Mouse (Mus musculus) mouse trophoblast stem cell (cell line): ENCODE data around the gene Ypel4.
"Not testable (repeated sequence)": the region's sequence is repeated elsewhere in the genome, so short reads cannot be mapped to it uniquely, and the experiment has no call there.

Experiments used
- in situ Hi-C, 2 experiments: fragments of 300-500 bp; cut with MseI, MboI; formaldehyde crosslinking; loops; 2 replicates in 1 of 2; 3 replicates in 1 of 2; pipeline ENCODE4 v1.15.1; 2025

Gene Ypel4

DNA sequence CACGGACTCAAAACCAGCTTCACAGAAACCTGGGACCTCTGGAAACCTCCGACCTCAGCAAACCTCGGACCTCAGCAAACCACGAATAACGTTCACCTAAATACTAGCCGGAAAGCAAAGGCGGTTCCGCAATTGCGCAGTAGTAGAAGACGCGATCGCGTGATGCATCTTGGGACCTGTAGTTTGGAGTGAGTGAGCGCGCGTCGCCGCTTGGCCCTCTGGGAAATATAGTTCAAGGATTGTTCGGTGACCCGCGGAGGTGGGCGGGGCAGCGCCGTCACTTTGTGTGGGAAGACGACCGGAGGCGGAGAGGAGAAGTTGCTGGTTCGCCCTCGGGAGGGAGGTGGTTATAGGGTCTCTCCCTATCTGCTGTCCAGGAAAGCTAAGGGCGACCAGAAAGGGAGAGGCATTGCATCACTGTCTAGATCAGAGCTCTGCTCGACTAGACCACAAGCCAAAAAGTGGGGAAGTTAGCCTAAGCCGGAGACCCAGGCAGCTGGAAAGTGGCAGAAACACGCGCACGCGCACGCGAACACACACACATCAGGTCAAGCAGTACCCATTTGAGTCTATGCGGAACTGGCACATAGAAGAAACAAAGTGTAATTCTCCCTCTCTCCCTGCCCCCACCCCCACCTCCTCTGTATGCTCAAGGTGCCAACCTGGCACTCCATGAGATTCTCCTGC lies 6.5 kb upstream of the Ypel4 start, which contains the start of gene Clp1:
Gene Clp1 (minus strand): TSS at position 179 of the 687 bp plus-strand sequence.
- in situ Hi-C loops = no loop called here

DNA sequence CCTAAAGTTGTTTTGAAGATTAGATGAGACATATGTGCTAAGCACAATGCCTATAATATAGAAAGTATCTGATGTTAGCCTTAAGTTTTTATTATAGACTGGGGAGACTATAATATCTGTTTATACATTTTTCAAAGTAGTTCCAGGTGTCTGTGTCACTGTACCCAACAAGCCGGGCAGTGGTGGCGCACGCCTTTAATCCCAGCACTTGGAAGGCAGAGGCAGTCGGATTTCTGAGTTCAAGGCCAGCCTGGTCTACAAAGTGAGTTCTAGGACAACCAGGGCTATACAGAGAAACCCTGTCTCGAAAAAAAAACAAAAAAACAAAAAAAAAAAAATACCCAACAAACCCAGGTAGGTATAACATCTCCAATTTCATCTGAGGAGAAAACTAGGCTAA lies 5.7 kb upstream of the Ypel4 start:
- in situ Hi-C loops = not testable (repeated sequence)

DNA sequence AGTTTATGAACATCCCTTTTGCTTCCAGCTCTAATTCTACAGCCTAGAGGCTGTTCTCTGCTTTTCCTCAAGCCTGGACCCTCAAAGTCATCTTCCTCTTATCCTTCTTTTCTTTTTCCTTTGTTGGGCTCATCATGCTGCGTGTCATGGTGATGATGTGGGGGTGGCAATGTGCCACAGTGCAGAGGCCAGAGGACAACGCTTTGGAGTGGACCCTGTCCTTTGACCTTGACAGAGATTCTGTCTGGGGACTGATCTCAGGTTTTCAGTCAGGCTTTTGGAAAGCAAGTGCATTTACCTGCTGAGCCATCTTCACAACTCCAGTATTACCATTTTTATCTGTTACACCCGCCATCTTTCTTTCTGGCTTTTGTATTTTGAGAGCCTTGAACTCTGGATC lies 2.7 kb upstream of the Ypel4 start:
- in situ Hi-C loops = no loop called here

DNA sequence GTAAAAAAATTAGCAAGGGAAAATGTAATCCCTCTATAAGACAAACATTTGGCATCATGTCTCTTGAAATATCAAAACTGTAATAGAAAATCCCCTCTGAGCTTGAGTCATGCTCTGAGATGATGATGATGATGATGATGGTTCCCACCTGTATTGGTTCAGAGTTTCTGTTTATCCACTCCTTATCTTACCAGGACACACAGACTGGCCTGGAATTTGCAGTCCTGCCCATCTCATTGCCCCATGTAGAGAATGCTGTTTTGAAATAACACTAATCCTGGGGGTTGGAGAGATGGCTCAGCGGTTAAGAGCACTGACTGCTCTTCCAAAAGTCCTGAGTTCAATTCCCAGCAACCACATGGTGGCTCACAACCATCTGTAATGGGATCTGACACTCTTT lies 1.5 kb upstream of the Ypel4 start:
- in situ Hi-C loops = no loop called here

DNA sequence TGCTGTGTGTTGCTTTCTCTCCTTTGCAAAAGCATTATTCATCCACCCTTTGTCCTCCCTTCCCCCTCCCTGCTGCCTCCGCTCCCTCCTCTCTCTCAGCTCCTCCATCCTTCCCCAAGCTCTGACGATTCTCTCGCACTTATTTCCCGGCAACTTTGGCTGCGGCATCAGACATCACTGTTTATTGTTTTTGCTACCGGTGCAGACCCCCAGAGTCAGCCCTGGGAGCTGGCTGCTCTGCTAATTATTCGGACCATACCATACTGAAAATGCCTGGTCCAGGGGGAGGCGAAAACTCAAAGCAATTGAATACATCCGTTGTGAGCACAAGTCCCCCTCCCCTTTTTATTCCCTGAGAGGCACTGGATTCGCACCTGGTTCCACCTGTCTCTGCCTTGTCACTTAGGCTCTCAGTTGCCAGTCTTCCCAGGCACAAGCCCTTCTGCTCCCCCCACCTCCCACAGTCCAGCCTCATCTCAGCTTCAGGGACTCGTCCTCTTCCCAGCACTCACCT lies 550 bp downstream of the Ypel4 start:
- in situ Hi-C loops = no loop called here

DNA sequence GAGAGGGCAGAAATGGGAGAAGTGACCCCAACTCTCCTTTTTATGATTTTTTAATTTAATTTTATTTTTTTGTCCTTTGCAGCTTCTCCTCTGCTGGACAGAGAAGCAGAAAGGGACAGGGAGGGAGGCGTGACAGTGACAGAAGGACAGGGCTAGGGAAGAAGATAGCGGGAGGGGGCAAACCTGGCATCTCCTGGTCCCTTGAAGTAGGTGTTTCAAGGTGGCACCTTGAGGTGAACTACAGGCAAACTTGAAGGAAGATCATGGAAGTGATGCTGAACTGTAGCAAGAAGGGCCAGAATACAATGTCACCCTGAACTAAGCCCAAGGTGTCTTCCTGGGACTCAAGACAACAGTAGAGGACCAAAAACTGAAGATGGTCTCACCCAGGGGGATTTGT lies 1.1 kb downstream of the Ypel4 start:
- in situ Hi-C loops = no loop called here

DNA sequence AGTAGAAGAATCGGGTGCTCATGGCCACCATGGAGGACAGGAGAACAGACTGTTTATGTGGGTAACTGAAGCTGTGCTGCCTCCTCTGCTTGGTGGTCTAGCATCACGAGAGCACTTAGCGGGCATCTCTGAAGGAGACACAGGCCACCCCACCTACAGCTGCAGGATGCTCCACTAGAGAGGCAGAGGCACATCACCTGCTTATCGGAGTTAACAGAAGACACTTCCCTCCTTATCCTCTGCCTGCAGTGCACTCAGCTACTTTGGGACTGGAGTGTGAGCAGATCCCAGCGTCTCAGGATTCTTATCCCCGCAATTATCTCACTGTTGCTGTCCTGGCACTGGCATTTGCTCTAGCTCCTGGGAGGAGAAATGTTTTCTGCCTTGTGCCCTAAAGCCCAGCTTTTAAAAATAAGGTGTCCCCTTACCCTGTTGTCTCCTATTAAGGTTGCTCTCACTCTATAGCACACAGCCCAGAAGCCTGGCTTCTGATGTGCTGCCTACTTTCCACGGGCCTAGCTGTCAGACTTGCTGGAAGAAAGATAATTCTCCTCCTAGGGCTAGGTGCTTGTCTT lies 1.6 kb downstream of the Ypel4 start:
- in situ Hi-C loops = no loop called here

DNA sequence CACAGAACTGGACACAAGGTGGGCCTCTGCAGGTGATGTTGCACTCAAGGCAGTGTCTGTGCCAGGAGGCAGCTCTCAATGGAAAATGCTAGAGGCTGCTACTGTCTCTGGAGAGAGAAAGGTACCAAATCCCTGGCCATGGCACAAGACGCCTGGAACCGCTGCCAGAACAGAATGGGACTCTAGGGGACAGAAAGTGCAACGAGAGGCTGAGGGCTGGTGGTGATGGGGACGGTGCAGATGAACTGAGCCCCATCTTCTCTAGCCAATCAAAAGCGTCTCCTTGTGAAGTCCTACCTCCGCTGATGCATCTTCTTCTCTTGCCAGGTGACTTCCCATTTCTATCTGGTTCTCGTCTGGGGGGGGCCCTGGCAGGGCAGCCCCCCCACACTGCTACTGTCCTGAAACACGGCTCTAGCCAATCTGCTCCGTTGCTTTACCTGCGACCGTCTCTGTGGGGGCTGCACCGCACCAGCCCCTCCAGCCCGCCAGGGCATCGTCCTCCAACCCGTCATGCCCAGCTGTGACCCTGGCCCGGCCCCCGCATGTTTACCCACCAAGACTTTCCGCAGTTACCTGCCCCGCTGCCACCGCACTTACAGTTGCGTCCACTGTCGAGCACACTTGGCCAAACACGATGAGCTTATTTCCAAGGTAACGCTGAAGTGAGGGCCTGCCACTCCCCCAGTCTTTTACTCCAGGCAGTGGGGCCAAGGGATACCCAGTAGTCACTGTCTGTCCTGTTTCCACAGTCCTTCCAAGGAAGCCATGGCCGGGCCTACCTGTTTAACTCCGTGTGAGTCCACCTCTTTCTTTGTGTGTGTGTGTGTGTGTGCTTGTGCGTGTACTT lies 2.7 kb downstream of the Ypel4 start:
- in situ Hi-C loops = no loop called here

DNA sequence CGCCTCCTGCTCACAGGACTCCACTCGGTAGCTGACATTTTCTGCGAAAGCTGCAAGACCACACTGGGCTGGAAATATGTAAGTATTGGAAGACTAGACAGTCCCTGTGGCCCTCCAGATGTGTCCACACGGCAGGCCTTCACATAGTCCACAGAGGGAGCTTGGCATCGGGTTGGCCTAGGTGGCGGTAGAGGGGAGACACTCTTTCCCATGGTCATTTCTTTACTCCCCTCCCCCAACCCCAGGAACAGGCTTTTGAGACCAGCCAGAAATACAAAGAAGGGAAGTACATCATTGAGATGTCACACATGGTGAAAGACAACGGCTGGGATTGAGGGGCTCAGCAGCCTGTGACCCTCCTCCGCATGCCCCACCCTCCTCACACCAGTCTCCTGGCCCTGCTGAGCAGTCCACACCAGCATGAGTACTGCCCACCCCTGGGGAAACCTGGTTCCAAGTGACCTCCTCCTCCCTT lies 3.6 kb downstream of the Ypel4 start:
- in situ Hi-C loops = no loop called here

DNA sequence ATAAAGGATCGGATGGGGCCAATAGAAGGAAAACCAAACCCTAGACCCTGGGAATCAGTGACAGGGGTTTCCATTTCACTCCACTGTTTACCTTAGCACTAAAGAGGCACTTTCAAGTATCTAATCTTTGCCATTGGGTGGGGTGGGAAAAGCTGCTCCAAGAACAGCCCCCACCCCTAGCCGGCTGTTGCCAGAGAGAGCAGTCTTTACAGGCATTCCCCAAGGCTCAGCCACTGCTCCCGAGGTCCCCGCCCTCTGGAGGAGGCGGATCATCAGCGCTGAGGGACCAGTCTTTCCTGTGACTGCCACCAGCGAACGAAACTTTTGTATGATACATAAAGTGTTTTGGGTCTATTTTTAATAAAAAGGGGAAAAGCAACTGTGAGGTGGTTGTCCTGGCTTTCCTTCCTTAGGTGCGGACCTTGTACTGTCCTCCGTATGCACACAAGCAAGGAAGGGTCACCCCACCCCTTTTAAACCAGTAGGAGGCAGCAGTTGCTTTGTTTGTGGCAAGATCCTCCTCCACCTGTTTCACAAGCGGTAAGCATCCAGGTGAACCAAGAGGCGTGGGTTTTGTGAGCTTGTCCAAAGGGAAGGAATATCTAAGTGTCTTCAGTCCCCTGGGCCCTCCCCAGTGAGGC lies 4.5 kb downstream of the Ypel4 start:
- in situ Hi-C loops = no loop called here

DNA sequence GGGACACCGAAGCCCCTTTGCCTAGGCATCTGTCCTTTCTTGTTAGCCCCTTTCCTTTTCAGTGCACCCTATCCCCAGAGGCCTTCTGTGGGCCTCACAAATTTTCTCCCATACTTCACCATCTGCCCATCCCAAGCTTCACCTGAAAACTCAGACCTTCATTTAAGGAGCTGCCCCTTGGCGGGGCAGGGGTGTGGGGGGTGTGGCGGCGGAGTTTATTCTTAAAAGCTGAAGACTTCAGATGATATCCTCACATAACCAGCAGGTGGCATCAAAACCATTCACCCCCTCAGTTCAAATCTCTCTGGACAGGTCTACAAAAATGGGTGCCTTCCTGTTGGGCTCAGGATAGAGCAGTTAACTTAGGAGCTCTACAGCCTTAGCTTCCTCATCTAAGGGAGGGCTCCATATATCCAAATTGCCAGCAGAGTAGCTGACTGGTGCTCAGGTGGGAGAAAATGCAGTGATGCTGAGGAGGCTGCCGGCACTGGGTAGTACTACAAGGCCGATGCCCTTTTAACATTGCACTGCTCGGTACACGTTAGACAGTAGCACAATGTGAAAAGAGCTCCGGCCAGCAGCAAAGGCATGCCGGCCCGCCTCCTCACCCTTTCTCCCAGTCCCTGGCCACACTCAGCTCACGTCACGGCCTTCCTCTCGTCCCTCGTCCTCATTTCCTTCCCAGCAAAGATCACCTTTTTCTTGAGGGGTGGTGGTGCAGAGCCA lies 6.9 kb downstream of the Ypel4 start:
- in situ Hi-C loops = no loop called here

DNA sequence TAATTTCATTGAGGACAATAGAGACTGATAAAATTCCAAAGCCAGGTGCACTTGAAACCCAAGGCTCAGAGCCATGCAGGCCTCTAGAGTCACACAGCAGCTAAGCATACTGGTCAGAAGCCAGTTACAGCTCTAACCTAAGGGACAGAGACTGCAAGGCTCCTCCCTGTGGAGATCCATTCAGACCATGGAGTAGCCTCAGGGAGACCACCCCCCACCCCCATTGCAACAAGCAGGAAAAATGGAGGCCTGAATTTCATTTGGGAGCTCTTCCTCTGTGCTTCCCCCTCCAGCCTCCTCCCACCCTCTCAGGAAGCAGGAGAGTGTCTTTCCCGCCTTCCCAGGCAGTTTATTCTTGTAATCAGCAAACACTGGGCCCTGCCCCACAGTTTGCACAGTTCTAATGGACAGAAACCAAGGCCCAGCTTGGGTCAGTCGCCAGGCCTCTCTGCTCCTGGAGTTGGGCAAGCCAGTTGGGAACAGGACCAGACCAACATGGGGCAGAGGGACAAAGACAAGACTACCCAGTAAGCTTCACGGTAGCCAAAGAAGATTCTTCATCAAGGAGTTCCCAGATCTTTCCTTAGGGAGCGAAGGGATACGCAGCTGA lies 8.1 kb downstream of the Ypel4 start:
- in situ Hi-C loops = no loop called here

DNA sequence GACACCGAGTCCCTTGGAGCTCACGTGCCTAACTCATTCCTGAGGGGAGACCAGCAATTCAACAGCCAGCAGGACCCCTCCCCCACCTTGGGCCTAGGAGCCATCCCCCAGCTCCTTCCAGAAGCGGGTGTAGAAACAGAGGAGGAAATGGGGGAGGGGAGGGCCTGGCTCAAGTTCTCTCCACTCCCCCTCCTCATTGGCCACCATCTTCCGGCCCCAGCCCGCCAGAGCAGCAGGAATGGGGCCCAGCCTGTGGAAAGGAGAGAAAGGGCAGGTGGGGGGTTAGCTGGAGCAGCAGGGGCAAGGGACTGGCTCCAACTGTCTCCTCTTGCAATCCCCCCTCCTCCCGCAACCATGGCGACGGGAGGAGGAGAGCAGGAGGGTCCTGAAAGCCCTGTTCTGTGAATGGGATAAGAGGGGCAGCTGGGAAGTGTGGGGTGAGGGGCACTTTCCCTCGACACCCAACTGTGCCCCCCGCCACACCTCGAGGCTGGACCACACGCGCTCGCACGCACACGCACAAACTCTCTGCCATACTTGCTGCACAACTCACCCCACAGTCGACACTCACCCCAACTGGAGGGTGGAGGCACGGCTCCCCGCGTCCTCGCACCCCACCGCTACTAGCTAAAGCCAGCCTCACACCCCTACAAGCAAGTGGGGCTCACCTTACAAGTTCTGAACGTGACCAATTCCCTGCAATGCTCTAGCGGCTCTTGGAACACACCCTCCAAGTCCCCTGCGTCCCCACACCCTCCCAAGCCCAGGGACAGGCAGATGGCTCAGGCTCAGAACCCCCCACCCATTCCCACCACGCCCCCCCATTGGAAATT lies 8.8 kb downstream of the Ypel4 start:
- in situ Hi-C loops = no loop called here

DNA sequence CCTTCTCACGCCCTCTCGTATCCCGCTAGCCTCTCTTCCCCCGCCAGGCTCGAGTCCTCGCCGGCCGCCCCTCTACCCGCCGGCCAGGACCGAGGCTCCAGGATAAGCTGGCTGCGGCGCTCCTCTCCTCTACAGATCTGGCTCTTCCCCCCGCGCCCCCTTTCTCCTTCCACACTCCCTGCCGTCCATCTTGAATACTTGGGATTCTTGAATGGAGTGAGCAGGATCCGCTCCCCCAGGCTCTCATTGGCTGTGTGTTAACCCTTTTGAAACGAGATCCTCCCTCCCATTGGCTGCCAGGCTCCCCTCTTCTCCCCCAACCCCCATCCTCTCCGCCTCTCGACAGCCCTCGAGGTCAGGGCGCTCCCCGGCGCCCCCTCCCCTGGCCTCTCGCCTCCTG lies 9.7 kb downstream of the Ypel4 start, which contains the start of gene Gm19426:
Gene Gm19426 (minus strand): TSS at position 95 of the 400 bp plus-strand sequence.
- in situ Hi-C loops = no loop called here

DNA sequence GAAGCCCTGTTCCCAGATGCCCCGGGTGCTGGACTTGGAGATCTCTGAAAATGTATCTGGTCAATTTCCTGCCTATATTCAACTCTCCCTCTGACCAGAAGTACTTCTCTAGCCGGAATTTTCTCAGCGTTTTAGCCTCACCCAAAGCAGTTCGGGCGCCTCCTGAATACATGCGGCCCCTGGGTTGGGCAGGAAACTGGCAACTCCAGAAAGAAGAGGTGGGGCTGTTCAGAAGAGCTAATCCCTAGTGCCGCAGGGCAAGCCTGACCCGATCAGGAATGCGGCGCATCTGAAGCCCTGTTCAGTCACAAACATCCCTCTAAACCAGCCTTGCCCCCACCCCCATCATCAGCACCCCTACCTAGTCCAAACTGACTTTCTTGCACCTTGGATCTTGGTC lies 10.3 kb downstream of the Ypel4 start:
- in situ Hi-C loops = no loop called here

DNA sequence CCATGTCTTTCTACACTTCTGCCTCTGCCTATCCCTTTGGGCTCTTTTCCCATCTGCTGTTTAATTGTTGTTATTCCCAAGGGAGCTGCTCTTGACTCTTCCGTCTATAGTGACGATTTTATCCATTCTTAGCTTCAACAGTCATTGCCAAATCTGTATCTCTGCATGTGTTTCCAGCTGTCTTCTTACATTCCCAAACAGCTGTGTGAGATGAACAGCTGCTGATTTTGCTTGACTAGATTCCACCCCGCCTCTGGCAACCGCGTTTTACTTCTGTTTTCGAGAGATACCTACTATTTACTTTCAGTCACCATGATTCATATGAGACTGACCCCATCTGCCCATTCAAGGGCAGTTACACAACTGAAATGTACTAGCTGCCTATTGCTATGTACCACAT lies 16.3 kb downstream of the Ypel4 start:
- in situ Hi-C loops = no loop called here

DNA sequence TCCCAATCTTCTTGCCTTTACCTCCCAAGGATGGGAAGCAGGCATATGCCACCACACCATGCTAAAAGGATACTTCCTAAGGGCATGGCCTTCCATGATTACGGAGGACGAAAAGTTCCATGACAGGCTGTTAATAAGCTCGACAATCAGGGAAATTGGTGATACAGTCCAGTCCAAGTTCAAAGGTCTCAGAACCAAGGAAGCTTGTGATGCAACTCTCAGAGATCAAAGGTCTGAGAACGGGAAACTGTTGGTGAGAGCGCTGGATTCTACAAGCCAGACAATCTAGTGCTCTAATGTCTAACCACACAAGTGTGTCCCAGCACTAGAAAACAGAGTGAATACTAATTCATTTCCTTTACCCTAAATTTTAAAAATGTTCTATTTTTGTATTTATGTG lies 22.4 kb downstream of the Ypel4 start:
- in situ Hi-C loops = no loop called here

DNA sequence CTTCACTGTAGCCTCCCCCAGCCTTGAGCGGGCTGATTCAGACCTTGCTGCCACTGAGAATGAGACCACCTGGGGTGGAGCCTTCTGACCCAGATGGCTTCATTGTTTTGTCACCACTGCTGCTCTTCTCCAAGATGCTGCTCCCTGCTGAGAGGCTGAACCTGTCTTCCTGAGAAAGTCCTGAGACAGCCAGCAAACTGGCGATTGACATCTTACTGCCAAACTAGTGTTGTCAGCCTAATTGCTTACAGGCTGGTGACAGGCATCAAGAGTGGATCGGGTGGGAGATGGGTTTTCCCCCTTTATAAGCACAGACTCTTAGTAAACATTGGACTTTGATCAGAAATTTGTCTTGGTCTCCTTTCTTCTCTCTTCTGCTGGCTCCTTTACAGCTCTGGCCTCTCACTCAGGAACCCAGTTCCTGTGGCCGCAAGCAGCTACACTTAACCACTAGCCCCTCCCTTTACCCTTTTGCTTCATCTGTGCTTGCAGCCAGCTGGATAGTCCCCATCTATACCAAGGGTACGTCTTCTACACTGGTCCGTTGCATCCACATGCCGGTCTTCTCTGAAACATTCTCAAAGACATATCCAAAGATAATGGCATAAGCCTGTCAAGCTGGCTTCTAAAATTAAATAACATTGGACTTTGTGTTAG lies 23.3 kb downstream of the Ypel4 start:
- in situ Hi-C loops = no loop called here

DNA sequence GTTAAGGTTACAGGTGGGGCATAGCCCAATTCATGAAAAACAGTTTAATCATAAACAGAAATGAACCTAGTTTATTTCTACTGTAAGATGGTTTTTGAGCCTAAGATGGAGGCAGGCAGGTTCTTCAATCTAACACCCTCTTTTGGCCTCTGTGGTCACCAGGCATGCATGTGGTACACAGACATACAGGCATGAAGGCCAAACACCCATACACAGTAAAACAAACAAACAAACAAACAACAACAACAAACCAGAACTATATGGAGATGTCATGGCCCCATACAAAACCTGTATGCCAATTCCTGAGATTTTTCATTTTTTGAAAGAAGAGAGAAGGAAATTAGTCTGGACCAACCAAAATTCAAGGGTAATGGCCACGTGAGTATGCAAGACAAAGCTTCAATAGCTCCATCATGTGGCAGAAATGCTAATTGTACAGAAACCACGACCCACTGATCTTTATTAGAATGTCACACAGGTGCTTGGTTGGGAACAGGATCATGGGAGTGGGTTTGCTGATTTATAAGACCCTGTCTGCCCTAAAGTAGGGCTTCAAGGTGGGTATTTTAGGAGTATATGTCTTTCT lies 24.8 kb downstream of the Ypel4 start:
- in situ Hi-C loops = no loop called here
